Mouse (Mus musculus) embryonic facial prominence, embryonic 11.5 days (tissue): ENCODE results near the gene Dffb. TPM values are rescaled to one million over a fixed set of nuclear protein-coding genes. Genes with fewer than 3 reads are reported as not detected.
"Not testable (repeated sequence)": the region's sequence is repeated elsewhere in the genome, so short reads cannot be mapped to it uniquely, and the experiment has no call there.

Experiments used
- ATAC-seq: fragments of 200-750 bp; cut with Nextera tagmentation; replicated peaks from 2 replicates; pipeline ENCODE4 v1.8.0; 2017; ENCODE audit warnings: low read depth; ENCODE audit not compliant: insufficient number of reproducible peaks, low FRiP score, low TSS enrichment
- DNase-seq: peaks from one replicate; pipeline ENCODE4 v3.0.0-alpha.2; 2015; ENCODE audit warnings: low spot score
- H3K27ac ChIP-seq: fragments of 300-500 bp; sonication (generic); replicated peaks from 2 replicates; pipeline ENCODE4 v1.5.1; 2014; ENCODE audit warnings: mild to moderate bottlenecking, low read depth, low read length, control low read depth
- H3K27me3 ChIP-seq: fragments of 300-500 bp; sonication (generic); 2 replicates; pipeline ENCODE4 v1.6.1; 2014; ENCODE audit warnings: mild to moderate bottlenecking, low read length, moderate library complexity, mixed read lengths; ENCODE audit not compliant: control insufficient read depth, insufficient read depth
- H3K36me3 ChIP-seq: fragments of 300-500 bp; sonication (generic); replicated peaks from 2 replicates; pipeline ENCODE4 v1.6.1; 2014; ENCODE audit warnings: low read depth, mild to moderate bottlenecking, low read length, moderate library complexity, mixed read lengths; ENCODE audit not compliant: control insufficient read depth, insufficient read depth
- H3K4me1 ChIP-seq: fragments of 300-500 bp; sonication (generic); 2 replicates; pipeline ENCODE4 v1.6.1; 2014; ENCODE audit warnings: low read length, mixed read lengths; ENCODE audit not compliant: control insufficient read depth, insufficient read depth
- H3K4me2 ChIP-seq: fragments of 300-500 bp; sonication (generic); 2 replicates; pipeline ENCODE4 v1.6.1; 2014; ENCODE audit warnings: low read depth, mild to moderate bottlenecking, control low read depth, low read length, moderate library complexity
- H3K4me3 ChIP-seq: fragments of 300-500 bp; sonication (generic); 2 replicates; pipeline ENCODE4 v1.5.1; 2014; ENCODE audit warnings: low read depth, low read length, control low read depth
- H3K9ac ChIP-seq: fragments of 300-500 bp; sonication (generic); replicated peaks from 2 replicates; pipeline ENCODE4 v1.6.1; 2014; ENCODE audit warnings: mild to moderate bottlenecking, control low read depth, low read length
- H3K9me3 ChIP-seq: fragments of 300-500 bp; sonication (generic); replicated peaks from 2 replicates; pipeline ENCODE4 v1.6.1; 2016; ENCODE audit warnings: mild to moderate bottlenecking, low read length, inconsistent platforms, mixed read lengths; ENCODE audit not compliant: control insufficient read depth
- WGBS: fragments of 180-500 bp; shearing (Covaris S2); extraction: QIAGEN DNeasy Blood & Tissue Kit; methylation state at CpG from one replicate; pipeline ENCODE4 v1.1.7; 2014; 5-methylcytosine and 5-hydroxymethylcytosine counted together
- polyA plus RNA-seq: library from polyadenylated mRNA; unstranded; fragments of >200 nt; fragmentation: Nextera tagmentation; extraction: Ambion mirVana; gene quantifications from 2 replicates; pipeline ENCODE4 v1.2.1, GENCODE M21; 2014

The Dffb gene
- polyA plus RNA-seq, 1 experiment from 2014 or later: 12.8 TPM

DNA sequence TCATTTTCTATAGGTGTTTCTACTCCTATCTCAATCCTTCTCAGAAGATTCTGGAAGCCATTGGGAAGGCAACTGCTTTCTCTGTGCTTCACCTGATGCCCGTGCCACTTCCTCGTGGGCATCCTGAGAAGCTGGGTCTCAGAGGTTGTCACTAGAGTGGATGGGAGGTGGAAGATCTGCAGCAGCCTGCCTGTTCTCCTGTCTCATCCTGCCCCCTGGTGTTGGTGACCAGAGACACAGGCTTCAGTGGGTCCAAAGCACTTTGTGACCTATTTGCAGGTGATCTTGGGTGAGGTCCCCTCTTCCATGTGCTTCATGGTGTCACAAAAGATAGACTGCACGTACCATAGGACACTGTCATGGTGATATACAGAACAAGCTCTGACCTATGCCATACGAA, 31.7 kb downstream of the Dffb start:
- DNase-seq (no peak), ATAC-seq (no peak; the same call in 1 of the 2 replicates)
- no peak overlapping the region for H3K4me2 ChIP-seq
- no peak overlapping the region for H3K9ac ChIP-seq
- H3K4me3 ChIP-seq: no peak overlapping the region
- H3K36me3 ChIP-seq: no peaks in the 10 kb centered on the region
- no peaks in the 10 kb centered on the region for H3K4me1 ChIP-seq
- 55% methylated on average over 4 of the region's 4 CpGs for WGBS
- H3K27ac ChIP-seq: no peak overlapping the region
- H3K9me3 ChIP-seq: no peaks in the 10 kb centered on the region
- no peaks in the 10 kb centered on the region for H3K27me3 ChIP-seq

DNA sequence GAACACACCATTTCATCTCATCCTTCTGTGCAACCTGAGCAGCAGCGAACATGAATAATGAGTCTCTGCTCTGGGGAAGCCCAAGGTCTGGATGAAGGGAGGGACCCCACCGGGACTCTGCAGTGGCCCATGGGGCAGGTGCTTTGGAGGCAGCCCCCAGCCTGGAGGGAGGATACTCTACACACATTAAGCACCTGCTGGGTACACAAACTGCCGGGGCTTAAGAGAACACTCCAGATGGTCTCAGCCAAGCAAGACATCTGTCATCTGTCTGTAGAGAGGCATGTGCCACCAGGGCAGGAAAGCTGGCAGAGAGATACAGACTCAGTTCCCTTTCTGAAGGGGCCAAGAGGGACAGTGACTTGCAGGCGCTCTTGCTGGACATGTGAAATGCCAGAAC, 45.0 kb downstream of the Dffb start:
- H3K27ac ChIP-seq: no peak overlapping the region
- WGBS: 75% methylated on average over 4 of the region's 4 CpGs
- ATAC-seq (no peak), DNase-seq (no peak)
- H3K4me2 ChIP-seq: no peak overlapping the region
- H3K9me3 ChIP-seq: no peaks in the 10 kb centered on the region
- H3K27me3 ChIP-seq: no peaks in the 10 kb centered on the region
- no peak overlapping the region for H3K4me3 ChIP-seq
- no peaks in the 10 kb centered on the region for H3K36me3 ChIP-seq
- H3K4me1 ChIP-seq: no peaks in the 10 kb centered on the region
- H3K9ac ChIP-seq: no peak overlapping the region

DNA sequence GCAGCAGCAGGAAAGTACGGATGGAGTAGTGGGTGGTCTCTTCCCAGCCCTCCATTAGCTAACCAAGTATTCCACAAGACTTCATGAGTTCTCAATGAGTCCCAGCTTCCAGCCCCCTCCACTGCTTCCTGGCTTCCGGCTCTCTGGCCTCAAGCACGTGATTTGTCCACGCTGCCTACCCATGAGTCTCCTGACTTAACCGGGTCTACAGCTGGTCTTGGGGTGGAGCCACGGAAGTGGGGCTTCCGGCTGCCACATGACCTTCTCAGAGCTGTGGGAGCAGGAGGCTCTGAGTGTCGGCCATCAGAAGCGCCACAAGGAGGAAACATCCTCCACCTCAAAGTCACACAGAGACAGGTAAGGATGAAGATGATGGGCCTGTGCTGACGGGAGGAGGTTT, 45.5 kb downstream of the Dffb start:
- no peak overlapping the region for H3K4me3 ChIP-seq
- no peaks in the 10 kb centered on the region for H3K4me1 ChIP-seq
- 72% methylated on average over 10 of the region's 10 CpGs for WGBS
- H3K4me2 ChIP-seq: no peak overlapping the region
- no peaks in the 10 kb centered on the region for H3K9me3 ChIP-seq
- no peak overlapping the region for H3K9ac ChIP-seq
- no peak overlapping the region for H3K27ac ChIP-seq
- H3K27me3 ChIP-seq: no peaks in the 10 kb centered on the region
- DNase-seq: no peak
- no peaks in the 10 kb centered on the region for H3K36me3 ChIP-seq
- ATAC-seq: no peak

DNA sequence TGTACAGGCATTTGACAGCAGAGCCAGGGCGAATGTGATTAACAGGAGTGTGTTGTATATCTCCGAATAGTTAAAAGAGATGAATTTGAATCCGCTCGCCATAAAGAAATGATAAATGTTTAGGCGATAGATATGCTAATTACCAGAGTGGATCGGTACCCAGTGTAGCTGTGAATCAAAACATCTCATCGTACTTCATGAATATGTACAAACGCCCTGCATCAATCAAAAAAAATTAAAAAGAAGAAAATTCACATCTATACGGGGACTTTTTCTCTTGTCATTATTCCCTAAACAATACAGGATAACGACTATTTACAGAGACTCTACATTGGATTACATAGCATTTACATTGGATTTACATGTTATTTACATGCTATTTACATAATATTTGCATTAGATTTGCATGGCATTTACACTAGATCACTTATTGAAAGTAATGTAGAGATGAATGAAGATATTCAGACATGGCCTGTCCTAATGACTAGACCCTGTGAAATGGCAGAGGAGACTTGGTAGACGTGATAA, 46.1 kb downstream of the Dffb start:
- whole genome bisulfite sequencing: 85% methylated on average over 11 of the region's 11 CpGs
- no peaks in the 10 kb centered on the region for H3K9me3 ChIP-seq
- H3K4me2 ChIP-seq: no peak overlapping the region
- H3K4me3 ChIP-seq: no peak overlapping the region
- H3K4me1 ChIP-seq: no peaks in the 10 kb centered on the region
- DNase-seq: no peak
- H3K9ac ChIP-seq: no peak overlapping the region
- H3K36me3 ChIP-seq: no peaks in the 10 kb centered on the region
- ATAC-seq: no peak
- H3K27me3 ChIP-seq: no peaks in the 10 kb centered on the region
- H3K27ac ChIP-seq: no peak overlapping the region

DNA sequence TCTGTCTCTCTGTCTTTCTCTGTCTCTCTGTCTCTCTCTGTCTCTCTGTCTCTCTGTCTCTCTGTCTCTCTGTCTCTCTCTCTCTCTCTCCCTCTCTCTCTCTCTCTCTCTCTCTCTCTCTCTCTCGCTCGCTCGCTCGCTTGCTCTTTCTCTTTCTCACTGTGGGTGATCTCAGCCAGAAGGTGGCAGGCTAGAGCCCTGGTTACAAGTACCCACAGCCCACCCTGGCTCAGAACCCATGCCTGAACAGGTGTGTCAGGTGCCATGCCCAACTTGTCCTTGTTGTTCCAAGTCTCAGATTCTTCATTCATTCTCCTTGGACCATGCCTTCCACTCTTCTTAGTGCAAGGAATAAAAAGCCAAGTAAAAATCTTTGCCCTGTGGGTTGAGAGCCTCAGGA, 52.8 kb downstream of the Dffb start:
- not testable (repeated sequence) for H3K36me3 ChIP-seq, H3K9me3 ChIP-seq, H3K9ac ChIP-seq, H3K27ac ChIP-seq, H3K4me3 ChIP-seq, ATAC-seq, H3K4me1 ChIP-seq, H3K27me3 ChIP-seq, H3K4me2 ChIP-seq
- DNase-seq: peak; percentile 12
- 56% methylated on average over 4 of the region's 4 CpGs for WGBS

DNA sequence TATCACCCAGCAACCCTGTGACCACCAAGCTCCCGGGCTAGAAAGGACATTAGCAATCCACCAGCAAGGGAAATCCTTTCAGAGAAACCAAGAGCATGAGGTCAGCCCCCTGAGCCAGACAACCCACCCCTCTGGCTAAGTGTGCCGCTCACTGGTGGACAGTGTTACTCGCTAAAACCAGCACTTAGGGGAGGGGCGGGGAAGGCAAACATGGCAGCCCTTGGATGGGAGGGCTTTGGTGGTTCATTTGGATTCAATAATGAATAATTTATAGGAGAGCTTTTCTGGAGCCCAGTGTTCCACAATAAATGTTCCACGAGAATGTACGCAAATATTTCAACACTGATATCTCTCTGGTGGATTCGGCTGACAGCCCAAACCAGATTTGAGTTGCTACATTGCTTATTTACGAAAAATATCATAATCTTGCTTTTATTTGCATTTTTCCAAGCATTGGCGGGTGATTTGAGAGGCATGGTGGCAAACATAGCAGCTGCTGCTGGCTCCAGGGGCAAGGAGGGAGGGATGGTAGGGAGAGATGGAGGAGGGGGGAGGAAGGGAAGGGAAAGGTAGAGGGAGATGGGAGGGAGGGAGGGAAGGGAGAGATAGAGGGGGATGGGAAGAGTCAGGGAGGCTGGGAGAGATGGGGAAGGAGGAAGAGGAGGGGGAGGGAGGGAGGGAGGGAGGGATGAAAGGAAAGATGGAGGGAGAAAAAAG, 54.3 kb downstream of the Dffb start:
- ATAC-seq (no peak), DNase-seq (no peak)
- WGBS: 69% methylated on average over 9 of the region's 9 CpGs
- Histone ChIP-seq H3K4me2 (no peak overlapping the region), H3K9ac (no peak overlapping the region), H3K27me3 (no peaks in the 10 kb centered on the region), H3K9me3 (no peaks in the 10 kb centered on the region), H3K27ac (no peak overlapping the region), H3K4me3 (no peak overlapping the region), H3K36me3 (no peaks in the 10 kb centered on the region), H3K4me1 (no peaks in the 10 kb centered on the region)

DNA sequence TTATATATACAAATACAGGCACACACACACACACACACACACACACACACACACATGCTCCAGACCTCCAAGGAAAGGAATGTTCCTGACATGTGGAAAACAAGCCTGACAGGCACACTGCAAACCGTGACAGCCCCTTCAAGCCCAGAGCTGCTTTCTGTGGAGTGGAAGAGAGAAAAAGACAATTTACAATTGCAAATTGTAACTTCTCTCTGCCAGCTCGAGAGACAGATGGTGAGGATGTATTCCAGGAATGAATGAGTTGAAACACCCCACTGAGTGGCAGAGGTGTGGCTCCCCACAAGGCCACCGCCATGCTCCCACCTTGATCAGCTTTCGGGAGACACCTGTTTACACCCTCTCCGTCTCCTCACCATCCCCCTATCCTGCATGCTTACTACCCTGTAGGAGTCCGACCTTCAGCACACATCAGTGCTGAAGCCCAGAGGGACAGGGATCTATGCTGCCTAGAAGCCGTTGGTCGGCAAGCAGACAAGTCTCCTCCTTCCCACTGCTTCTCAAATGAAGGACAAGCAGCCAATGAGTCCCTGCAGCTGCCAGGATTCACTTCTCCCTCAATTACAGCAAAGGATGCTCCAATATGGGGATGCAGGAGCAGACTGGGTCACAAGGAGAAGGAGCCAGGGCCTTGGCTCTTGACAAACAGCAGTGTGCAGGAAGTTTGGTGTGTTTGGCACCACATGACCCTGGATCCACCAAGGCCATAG, 57.0 kb downstream of the Dffb start:
- WGBS: 54% methylated on average over 8 of the region's 8 CpGs
- Histone ChIP-seq H3K9ac (no peak overlapping the region), H3K27me3 (no peaks in the 10 kb centered on the region), H3K4me1 (no peaks in the 10 kb centered on the region), H3K4me2 (no peak overlapping the region), H3K9me3 (no peaks in the 10 kb centered on the region), H3K27ac (no peak overlapping the region), H3K36me3 (no peaks in the 10 kb centered on the region), H3K4me3 (no peak overlapping the region)
- no peak for DNase-seq
- no peak for ATAC-seq
